Mouse (Mus musculus): Measurements from ENCODE around the gene Samd4. TPM values are rescaled to one million over a fixed set of nuclear protein-coding genes. Genes with fewer than 3 reads are reported as not detected.

Samd4 gene
- polyA plus RNA-seq, 1 experiment from 2014 or later = 0.87 TPM

DNA sequence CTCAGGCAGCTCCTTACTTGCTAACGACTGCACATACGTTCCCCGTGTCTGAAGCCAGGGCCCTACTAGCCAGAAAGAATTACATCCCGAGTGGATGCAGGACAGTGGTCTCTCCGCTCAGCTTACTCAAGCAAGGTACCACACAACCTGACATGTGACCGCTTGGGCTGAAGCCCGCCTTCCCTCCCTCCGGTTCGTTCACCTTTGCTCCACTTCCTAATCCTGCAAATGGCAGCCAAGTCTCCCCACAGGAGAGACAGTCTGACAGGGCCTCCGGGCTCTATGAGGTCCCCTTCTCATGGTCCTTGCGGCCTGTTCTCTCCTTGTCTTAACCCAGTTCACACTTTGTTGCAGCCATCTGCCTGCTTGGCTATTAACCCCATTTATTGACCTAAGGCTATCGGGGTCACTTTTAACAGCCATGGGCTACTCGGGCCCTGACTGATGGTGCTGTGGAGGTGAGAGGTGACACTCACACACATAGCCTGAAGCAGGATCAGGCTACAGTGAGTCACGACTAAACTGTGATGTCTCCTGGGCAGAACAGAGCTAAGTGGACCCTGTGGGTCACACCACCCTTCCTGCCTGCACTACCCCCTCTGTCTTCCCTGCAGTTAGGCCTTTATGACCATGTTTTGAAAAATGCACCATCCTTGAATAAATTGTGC lies 192.5 kb downstream of the Samd4 start:
- H3K27me3 ChIP-seq (ENCODE audit: control insufficient read depth, insufficient read depth, low read depth, low read length) = no peaks in the 10 kb centered on the region
- no peaks in the 10 kb centered on the region for H3K36me3 ChIP-seq (ENCODE audit: control insufficient read depth, insufficient read depth)
- 70% methylated on average over 14 of the region's 14 CpGs for WGBS (ENCODE audit: insufficient replicate concordance)
- no peaks in the 10 kb centered on the region for H3K9me3 ChIP-seq (replicated peaks; ENCODE audit: control insufficient read depth, low read length)
- H3K4me1 ChIP-seq (ENCODE audit: control insufficient read depth, low read depth, low read length) = no peaks in the 10 kb centered on the region
- H3K9ac ChIP-seq (ENCODE audit: low read depth, low read length) = no peak overlapping the region
- no peak for ATAC-seq (ENCODE audit: low read depth)
- H3K27ac ChIP-seq (ENCODE audit: low read length) = no peak overlapping the region
- no peak overlapping the region for H3K4me2 ChIP-seq (ENCODE audit: low read depth, low read length)
- no peak overlapping the region for H3K4me3 ChIP-seq (ENCODE audit: low read depth, low read length)

DNA sequence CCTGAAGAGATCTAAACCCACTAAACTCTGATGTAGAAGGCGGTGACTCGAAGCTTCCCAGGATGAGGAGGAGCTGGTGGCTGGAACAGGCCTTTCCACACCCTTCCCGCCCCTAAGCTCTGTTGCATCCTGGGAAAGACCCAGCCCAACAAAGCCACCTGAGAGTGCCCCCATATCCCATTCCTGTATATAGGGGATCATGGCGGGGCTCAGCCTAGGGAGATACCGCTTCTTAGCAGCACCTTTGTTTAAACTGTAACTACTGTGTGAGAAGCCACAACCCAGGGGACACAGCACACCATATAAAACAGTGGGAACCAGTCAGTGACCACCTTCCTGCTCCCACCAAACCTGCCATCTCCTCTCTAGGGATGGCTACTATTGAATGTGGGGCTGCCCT lies 193.2 kb downstream of the Samd4 start:
- Histone ChIP-seq H3K36me3 (ENCODE audit: control insufficient read depth, insufficient read depth) (no peaks in the 10 kb centered on the region), H3K27me3 (ENCODE audit: control insufficient read depth, insufficient read depth, low read depth, low read length) (no peaks in the 10 kb centered on the region), H3K4me3 (ENCODE audit: low read depth, low read length) (no peak overlapping the region), H3K9ac (ENCODE audit: low read depth, low read length) (no peak overlapping the region), H3K27ac (ENCODE audit: low read length) (no peak overlapping the region), H3K4me2 (ENCODE audit: low read depth, low read length) (no peak overlapping the region), H3K9me3 (replicated peaks; ENCODE audit: control insufficient read depth, low read length) (no peaks in the 10 kb centered on the region), H3K4me1 (ENCODE audit: control insufficient read depth, low read depth, low read length) (no peaks in the 10 kb centered on the region)
- no peak for ATAC-seq (ENCODE audit: low read depth)
- WGBS (ENCODE audit: insufficient replicate concordance) = 64% methylated on average over 5 of the region's 5 CpGs

DNA sequence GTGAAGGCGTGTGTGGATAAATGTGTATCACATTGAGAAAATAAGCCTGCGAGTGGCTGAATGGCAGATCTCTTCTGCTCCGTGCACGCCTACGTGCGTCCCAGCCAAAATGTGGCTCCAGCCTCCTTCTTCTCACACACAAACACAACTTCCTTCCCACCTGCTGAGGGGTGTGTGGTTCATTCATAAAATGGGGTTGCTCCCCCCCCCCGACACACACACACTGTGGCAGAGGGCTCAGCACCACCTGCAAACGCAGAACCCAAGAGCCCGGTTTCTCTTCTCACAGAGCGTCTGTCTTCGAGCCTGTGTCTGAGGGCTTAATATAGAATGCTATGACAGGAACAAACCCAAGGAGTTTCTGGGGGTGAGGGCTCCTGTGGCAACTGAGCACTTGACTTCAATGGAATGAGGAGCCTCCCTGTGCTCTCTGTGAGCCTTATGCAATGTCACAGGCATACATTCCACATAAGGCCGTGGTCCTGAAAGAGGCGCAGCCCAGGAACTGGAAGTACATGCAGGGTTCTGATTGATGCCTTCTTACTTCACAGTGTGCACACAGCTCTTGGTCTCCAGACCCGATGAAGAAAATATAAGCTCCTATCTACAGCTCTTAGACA lies 194.4 kb downstream of the Samd4 start:
- H3K36me3 ChIP-seq (ENCODE audit: control insufficient read depth, insufficient read depth) = no peaks in the 10 kb centered on the region
- no peaks in the 10 kb centered on the region for H3K4me1 ChIP-seq (ENCODE audit: control insufficient read depth, low read depth, low read length)
- no peaks in the 10 kb centered on the region for H3K9me3 ChIP-seq (replicated peaks; ENCODE audit: control insufficient read depth, low read length)
- H3K9ac ChIP-seq (ENCODE audit: low read depth, low read length) = no peak overlapping the region
- no peak for ATAC-seq (ENCODE audit: low read depth)
- no peak overlapping the region for H3K4me2 ChIP-seq (ENCODE audit: low read depth, low read length)
- no peaks in the 10 kb centered on the region for H3K27me3 ChIP-seq (ENCODE audit: control insufficient read depth, insufficient read depth, low read depth, low read length)
- H3K27ac ChIP-seq (ENCODE audit: low read length) = no peak overlapping the region
- WGBS (ENCODE audit: insufficient replicate concordance) = 74% methylated on average over 14 of the region's 14 CpGs
- H3K4me3 ChIP-seq (ENCODE audit: low read depth, low read length) = no peak overlapping the region

DNA sequence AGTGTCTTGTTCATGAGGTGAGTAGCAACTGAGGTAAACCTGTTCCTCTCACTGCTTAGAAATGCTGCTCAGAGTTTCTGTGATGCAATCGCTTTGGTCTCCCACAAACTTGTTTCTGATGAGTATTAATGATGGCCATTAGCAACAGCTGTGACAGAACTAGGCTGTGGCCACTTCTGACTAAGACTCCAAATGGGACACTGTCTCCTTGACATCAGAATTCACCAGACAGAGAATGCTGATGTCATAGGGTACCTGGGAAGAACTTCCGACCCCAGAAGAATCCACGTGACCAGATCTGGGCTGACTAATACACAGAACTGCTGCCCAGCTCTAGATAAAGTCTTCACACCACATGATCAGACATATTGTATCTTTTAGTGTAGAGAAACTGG lies 194.9 kb downstream of the Samd4 start:
- WGBS (ENCODE audit: insufficient replicate concordance) = 54% methylated on average over 3 of the region's 3 CpGs
- no peak overlapping the region for H3K4me3 ChIP-seq (ENCODE audit: low read depth, low read length)
- H3K36me3 ChIP-seq (ENCODE audit: control insufficient read depth, insufficient read depth) = no peaks in the 10 kb centered on the region
- no peak overlapping the region for H3K4me2 ChIP-seq (ENCODE audit: low read depth, low read length)
- H3K4me1 ChIP-seq (ENCODE audit: control insufficient read depth, low read depth, low read length) = no peaks in the 10 kb centered on the region
- no peak overlapping the region for H3K27ac ChIP-seq (ENCODE audit: low read length)
- no peaks in the 10 kb centered on the region for H3K27me3 ChIP-seq (ENCODE audit: control insufficient read depth, insufficient read depth, low read depth, low read length)
- H3K9me3 ChIP-seq (replicated peaks; ENCODE audit: control insufficient read depth, low read length) = no peaks in the 10 kb centered on the region
- ATAC-seq (ENCODE audit: low read depth) = no peak
- H3K9ac ChIP-seq (ENCODE audit: low read depth, low read length) = no peak overlapping the region

DNA sequence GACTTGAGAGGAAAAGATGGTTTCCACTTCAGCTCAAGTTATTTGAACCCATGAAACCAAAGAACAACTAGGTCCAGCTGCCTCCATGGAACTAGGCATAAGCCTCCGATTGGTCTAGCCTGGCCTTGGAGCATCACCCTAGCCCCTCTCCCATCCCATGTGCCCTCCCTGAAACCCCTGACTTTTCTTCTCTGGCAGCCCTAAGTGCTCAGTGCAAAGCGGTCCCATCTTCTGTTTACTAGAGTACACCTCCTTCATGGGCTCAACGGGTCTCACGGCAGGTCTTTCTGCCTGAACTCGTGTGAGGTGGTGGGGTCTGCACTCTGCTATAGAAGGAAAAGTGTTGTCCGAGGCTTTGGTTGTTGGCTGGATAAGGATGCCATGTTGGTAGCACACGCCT lies 197.3 kb downstream of the Samd4 start:
- no peak overlapping the region for H3K27ac ChIP-seq (ENCODE audit: low read length)
- H3K27me3 ChIP-seq (ENCODE audit: control insufficient read depth, insufficient read depth, low read depth, low read length) = no peaks in the 10 kb centered on the region
- no peak overlapping the region for H3K4me2 ChIP-seq (ENCODE audit: low read depth, low read length)
- H3K4me3 ChIP-seq (ENCODE audit: low read depth, low read length) = no peak overlapping the region
- 68% methylated on average over 7 of the region's 7 CpGs for WGBS (ENCODE audit: insufficient replicate concordance)
- no peak for ATAC-seq (ENCODE audit: low read depth)
- no peaks in the 10 kb centered on the region for H3K9me3 ChIP-seq (replicated peaks; ENCODE audit: control insufficient read depth, low read length)
- H3K9ac ChIP-seq (ENCODE audit: low read depth, low read length) = no peak overlapping the region
- no peaks in the 10 kb centered on the region for H3K4me1 ChIP-seq (ENCODE audit: control insufficient read depth, low read depth, low read length)
- H3K36me3 ChIP-seq (ENCODE audit: control insufficient read depth, insufficient read depth) = no peaks in the 10 kb centered on the region

DNA sequence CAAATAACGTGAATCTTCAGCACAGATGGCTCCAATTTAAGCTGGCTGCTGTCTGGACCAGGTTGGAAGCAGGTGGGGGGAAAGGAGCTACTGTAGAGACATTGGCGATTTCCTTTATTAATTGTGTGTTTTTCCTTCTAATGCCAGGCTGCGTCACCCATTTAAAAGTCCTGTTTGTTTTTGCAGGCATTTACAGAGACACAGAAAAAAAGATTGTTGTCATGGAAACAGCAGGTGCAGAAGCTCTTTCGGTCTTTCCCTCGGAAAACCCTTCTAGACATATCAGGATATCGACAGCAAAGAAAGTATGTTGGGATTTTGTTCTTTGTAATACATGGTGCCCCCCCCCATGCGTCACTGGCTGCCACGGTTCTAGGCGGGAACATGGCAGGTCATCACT lies 200.7 kb downstream of the Samd4 start:
- 59% methylated on average over 9 of the region's 9 CpGs for WGBS (ENCODE audit: insufficient replicate concordance)
- H3K9ac ChIP-seq (ENCODE audit: low read depth, low read length) = no peak overlapping the region
- H3K36me3 ChIP-seq (ENCODE audit: control insufficient read depth, insufficient read depth) = no peaks in the 10 kb centered on the region
- H3K9me3 ChIP-seq (replicated peaks; ENCODE audit: control insufficient read depth, low read length) = no peaks in the 10 kb centered on the region
- peaks cover 3% of the 10 kb centered on the region; the same call in 1 of the 2 replicates for H3K4me1 ChIP-seq (ENCODE audit: control insufficient read depth, low read depth, low read length)
- no peak for ATAC-seq (ENCODE audit: low read depth)
- no peak overlapping the region for H3K4me3 ChIP-seq (ENCODE audit: low read depth, low read length)
- H3K4me2 ChIP-seq (ENCODE audit: low read depth, low read length) = no peak overlapping the region
- H3K27ac ChIP-seq (ENCODE audit: low read length) = no peak overlapping the region
- no peaks in the 10 kb centered on the region for H3K27me3 ChIP-seq (ENCODE audit: control insufficient read depth, insufficient read depth, low read depth, low read length)

DNA sequence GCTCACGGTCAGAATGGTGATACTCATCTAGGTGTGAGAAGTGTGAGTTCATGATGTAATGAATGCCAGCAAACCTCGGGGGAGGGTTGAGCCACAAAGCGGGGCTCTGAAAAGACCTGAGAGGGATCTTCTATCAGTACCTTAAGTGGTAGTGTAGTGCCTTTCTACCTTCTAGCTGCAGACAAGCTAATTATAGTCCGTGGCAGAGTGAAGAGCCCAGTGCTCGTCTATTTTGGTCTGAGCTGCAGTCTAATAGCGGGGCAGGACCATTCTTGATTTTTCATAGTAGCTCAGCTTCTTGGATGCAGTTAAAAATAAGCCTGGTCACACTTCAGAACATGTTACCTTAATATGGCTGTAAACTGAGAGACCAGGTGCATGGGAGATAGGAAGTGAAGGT lies 201.2 kb downstream of the Samd4 start:
- H3K4me1 ChIP-seq (ENCODE audit: control insufficient read depth, low read depth, low read length) = peaks cover 3% of the 10 kb centered on the region; the same call in 1 of the 2 replicates
- no peak overlapping the region for H3K4me2 ChIP-seq (ENCODE audit: low read depth, low read length)
- no peak overlapping the region for H3K9ac ChIP-seq (ENCODE audit: low read depth, low read length)
- no peaks in the 10 kb centered on the region for H3K9me3 ChIP-seq (replicated peaks; ENCODE audit: control insufficient read depth, low read length)
- no peak overlapping the region for H3K4me3 ChIP-seq (ENCODE audit: low read depth, low read length)
- ATAC-seq (ENCODE audit: low read depth) = no peak
- WGBS (ENCODE audit: insufficient replicate concordance) = 58% methylated on average over 6 of the region's 6 CpGs
- H3K27ac ChIP-seq (ENCODE audit: low read length) = no peak overlapping the region
- H3K36me3 ChIP-seq (ENCODE audit: control insufficient read depth, insufficient read depth) = no peaks in the 10 kb centered on the region
- no peaks in the 10 kb centered on the region for H3K27me3 ChIP-seq (ENCODE audit: control insufficient read depth, insufficient read depth, low read depth, low read length)

DNA sequence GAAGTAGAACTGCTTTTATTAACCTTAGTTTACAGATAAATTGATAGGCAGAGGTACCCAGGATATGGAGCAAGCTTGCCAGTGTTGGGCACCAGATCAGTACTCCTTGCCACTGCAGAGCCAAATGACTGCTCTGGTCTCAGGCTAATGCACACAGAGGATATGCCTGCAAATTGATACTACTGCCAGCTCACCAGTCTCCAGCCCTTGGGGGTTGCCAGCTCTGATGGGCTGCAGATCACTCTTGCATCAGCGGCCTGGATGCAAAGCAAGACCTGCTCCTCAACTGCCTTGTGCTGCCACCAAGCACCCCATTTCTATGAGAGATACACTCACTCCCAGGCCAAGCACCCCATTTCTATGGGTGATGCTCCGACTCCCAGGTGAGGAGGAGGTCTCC lies 202.0 kb downstream of the Samd4 start:
- no peak overlapping the region for H3K4me3 ChIP-seq (ENCODE audit: low read depth, low read length)
- no peak overlapping the region for H3K4me2 ChIP-seq (ENCODE audit: low read depth, low read length)
- peaks cover 3% of the 10 kb centered on the region; the same call in 1 of the 2 replicates for H3K4me1 ChIP-seq (ENCODE audit: control insufficient read depth, low read depth, low read length)
- H3K9ac ChIP-seq (ENCODE audit: low read depth, low read length) = no peak overlapping the region
- H3K27me3 ChIP-seq (ENCODE audit: control insufficient read depth, insufficient read depth, low read depth, low read length) = no peaks in the 10 kb centered on the region
- no peaks in the 10 kb centered on the region for H3K36me3 ChIP-seq (ENCODE audit: control insufficient read depth, insufficient read depth)
- H3K27ac ChIP-seq (ENCODE audit: low read length) = no peak overlapping the region
- H3K9me3 ChIP-seq (replicated peaks; ENCODE audit: control insufficient read depth, low read length) = no peaks in the 10 kb centered on the region
- no peak for ATAC-seq (ENCODE audit: low read depth)
- WGBS (ENCODE audit: insufficient replicate concordance) = 55% methylated on average over 2 of the region's 2 CpGs

DNA sequence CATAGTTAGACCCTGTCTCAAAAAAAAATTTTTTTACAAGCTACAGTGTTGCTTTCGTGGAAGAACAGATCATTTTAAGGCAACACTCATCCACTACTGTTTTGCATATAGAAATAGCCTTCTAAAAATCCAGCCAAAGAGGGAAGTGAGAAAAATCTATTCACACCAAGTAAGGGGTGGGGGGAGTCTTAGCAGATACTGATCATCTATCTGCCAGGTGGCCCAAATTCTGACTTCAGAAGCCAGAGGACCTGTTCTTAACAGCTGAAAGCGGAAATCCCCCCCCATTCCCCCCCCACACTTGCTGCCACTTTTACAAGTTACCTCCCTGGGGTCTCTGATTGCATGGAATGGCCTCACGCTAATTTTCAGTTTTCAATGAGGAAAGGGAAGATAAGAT lies 203.5 kb downstream of the Samd4 start:
- no peaks in the 10 kb centered on the region for H3K9me3 ChIP-seq (replicated peaks; ENCODE audit: control insufficient read depth, low read length)
- H3K27me3 ChIP-seq (ENCODE audit: control insufficient read depth, insufficient read depth, low read depth, low read length) = no peaks in the 10 kb centered on the region
- ATAC-seq (ENCODE audit: low read depth) = no peak
- H3K9ac ChIP-seq (ENCODE audit: low read depth, low read length) = no peak overlapping the region
- no peak overlapping the region for H3K4me3 ChIP-seq (ENCODE audit: low read depth, low read length)
- H3K36me3 ChIP-seq (ENCODE audit: control insufficient read depth, insufficient read depth) = no peaks in the 10 kb centered on the region
- no peak overlapping the region for H3K4me2 ChIP-seq (ENCODE audit: low read depth, low read length)
- peaks cover 3% of the 10 kb centered on the region; the same call in 1 of the 2 replicates for H3K4me1 ChIP-seq (ENCODE audit: control insufficient read depth, low read depth, low read length)
- WGBS (ENCODE audit: insufficient replicate concordance) = 34% methylated on average over 3 of the region's 3 CpGs
- no peak overlapping the region for H3K27ac ChIP-seq (ENCODE audit: low read length)
